Mouse (Mus musculus): ENCODE data around the gene Suclg1. TPM values are rescaled to one million over a fixed set of nuclear protein-coding genes. Genes with fewer than 3 reads are reported as not detected.

Suclg1 gene
- polyA plus RNA-seq, 1 experiment from 2014 or later: 154 TPM

GRCm38 (mm10) chr6:73251336-73251735 lies 3.2 kb downstream of the Suclg1 start:
- no peak overlapping the region for H3K27ac ChIP-seq
- peaks cover 1% of the 10 kb centered on the region; the same call in 1 of the 2 replicates for H3K36me3 ChIP-seq
- peaks cover 22% of the 10 kb centered on the region for H3K4me1 ChIP-seq (replicated peaks)
- no peak for ATAC-seq (ENCODE audit: insufficient number of reproducible peaks, insufficient read depth, low FRiP score, low TSS enrichment, low read depth)
- no peak overlapping the region for H3K4me3 ChIP-seq (replicated peaks)
- H3K4me2 ChIP-seq: no peak overlapping the region
- no peak overlapping the region for H3K9ac ChIP-seq (replicated peaks)
- no peaks in the 10 kb centered on the region for H3K9me3 ChIP-seq
- 94% methylated on average over 11 of the region's 11 CpGs for WGBS
- H3K27me3 ChIP-seq: no peaks in the 10 kb centered on the region

DNA sequence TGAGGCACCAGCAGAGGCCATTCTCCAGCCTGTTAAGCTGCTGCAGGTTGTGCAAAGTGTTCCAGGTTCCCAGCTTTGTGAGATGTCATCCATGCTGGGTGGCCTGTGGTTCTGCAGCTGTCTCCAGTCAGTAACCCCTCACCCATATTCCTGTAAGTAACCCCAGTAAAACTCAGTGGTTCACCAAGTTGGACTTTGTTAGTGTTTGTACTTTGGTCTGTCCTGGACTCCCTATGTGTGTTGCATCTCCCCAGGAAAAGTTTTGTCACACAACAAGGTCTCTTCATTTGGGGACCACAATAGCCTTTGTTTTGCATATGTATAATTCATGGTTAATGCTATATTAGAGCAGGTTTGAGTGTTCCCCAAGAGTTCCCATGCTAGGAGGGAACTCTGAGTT lies 4.2 kb downstream of the Suclg1 start:
- Histone ChIP-seq H3K27me3 (no peaks in the 10 kb centered on the region), H3K36me3 (peaks cover 12% of the 10 kb centered on the region), H3K4me1 (replicated peaks) (peaks cover 22% of the 10 kb centered on the region), H3K27ac (no peak overlapping the region), H3K9me3 (no peaks in the 10 kb centered on the region), H3K4me3 (replicated peaks) (no peak overlapping the region), H3K4me2 (no peak overlapping the region), H3K9ac (replicated peaks) (no peak overlapping the region)
- ATAC-seq (ENCODE audit: insufficient number of reproducible peaks, insufficient read depth, low FRiP score, low TSS enrichment, low read depth): no peak

DNA sequence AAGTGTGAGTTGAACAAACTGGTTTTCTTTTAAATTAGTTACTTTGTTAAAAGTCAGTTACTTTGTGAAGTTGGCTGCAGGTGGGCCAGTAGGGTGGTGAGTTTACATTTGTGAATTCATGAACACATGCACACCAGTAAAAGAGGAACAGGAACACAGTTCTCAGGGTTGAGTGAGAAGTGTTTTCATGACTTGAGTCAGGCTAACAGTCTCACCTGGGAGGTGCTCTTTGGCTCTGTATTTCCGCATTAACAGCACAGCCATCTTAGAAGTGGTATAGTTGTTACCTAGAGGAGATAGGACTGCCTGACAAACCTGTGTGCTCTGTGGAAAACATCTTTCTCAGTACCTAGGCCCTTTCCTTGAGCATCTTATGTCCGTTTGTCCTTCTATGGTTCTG lies 4.8 kb downstream of the Suclg1 start:
- ATAC-seq (ENCODE audit: insufficient number of reproducible peaks, insufficient read depth, low FRiP score, low TSS enrichment, low read depth): no peak
- H3K9ac ChIP-seq (replicated peaks): no peak overlapping the region

GRCm38 (mm10) chr6:73253584-73253983 lies 5.4 kb downstream of the Suclg1 start:
- Histone ChIP-seq H3K4me3 (replicated peaks) (no peak overlapping the region), H3K4me1 (replicated peaks) (peaks cover 22% of the 10 kb centered on the region), H3K4me2 (no peak overlapping the region), H3K27me3 (no peaks in the 10 kb centered on the region), H3K9me3 (no peaks in the 10 kb centered on the region), H3K9ac (replicated peaks) (no peak overlapping the region), H3K27ac (no peak overlapping the region), H3K36me3 (peaks cover 22% of the 10 kb centered on the region)
- ATAC-seq (ENCODE audit: insufficient number of reproducible peaks, insufficient read depth, low FRiP score, low TSS enrichment, low read depth): no peak
- WGBS: 85% methylated on average over 4 of the region's 4 CpGs

More for the DNA sequence above, 4.8 kb downstream of the Suclg1 start:
- Histone ChIP-seq H3K27ac (no peak overlapping the region), H3K4me1 (replicated peaks) (peaks cover 22% of the 10 kb centered on the region), H3K4me2 (no peak overlapping the region), H3K9me3 (no peaks in the 10 kb centered on the region), H3K36me3 (peaks cover 16% of the 10 kb centered on the region), H3K4me3 (replicated peaks) (no peak overlapping the region), H3K27me3 (no peaks in the 10 kb centered on the region)
- WGBS: 92% methylated on average over 2 of the region's 2 CpGs

DNA sequence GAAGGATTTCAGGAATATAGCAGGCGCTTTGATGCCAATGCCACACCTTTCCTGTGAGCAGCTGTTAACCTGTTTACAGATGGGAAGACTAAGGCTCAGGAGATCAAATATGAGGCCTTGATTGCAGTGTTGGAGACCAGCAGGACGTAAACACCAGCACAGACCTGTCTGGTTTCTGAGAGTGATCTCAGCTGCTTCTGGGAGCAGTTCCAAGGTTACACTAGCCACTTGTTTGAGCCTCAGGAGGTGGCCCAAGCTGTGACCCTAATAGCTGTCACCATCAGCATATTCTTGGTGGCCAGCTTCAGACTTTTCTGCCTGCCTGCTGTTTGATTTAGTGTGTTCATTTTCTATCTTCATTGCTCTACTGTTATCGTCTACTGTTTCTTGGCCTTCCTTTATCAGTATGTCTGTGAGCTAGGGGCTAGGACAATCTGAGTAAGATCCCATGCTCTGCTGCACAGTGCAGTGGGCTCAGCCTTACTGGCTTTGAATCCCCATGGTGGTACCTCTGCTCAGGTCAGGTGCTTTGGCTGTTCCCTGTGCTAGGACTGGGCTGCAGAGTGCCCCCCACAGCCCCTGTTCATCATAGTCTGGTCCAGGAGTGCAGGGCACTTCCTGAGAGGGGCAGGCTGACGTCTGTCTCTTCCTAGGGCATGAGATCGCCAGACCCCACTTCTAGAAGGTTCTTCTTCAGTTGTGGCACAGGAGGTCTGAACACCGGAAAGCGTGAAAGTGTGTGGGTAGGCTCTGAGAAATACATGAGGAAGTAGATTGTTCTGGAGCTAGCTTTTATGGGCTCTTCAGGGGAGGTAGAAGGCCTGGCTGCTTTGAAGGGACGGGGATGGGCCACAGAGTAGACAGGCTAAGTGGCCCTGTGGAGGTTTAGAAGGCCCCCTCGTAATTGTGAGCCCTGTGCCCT lies 6.4 kb downstream of the Suclg1 start:
- Histone ChIP-seq H3K4me1 (replicated peaks) (peaks cover 17% of the 10 kb centered on the region), H3K36me3 (peaks cover 31% of the 10 kb centered on the region), H3K27me3 (no peaks in the 10 kb centered on the region), H3K27ac (no peak overlapping the region), H3K9me3 (no peaks in the 10 kb centered on the region), H3K4me2 (no peak overlapping the region), H3K4me3 (replicated peaks) (no peak overlapping the region), H3K9ac (replicated peaks) (no peak overlapping the region)
- 63% methylated on average over 9 of the region's 9 CpGs for WGBS
- no peak for ATAC-seq (ENCODE audit: insufficient number of reproducible peaks, insufficient read depth, low FRiP score, low TSS enrichment, low read depth)

GRCm38 (mm10) chr6:73257068-73257467 lies 8.9 kb downstream of the Suclg1 start:
- Histone ChIP-seq H3K27ac (no peak overlapping the region), H3K36me3 (peaks cover 54% of the 10 kb centered on the region), H3K27me3 (no peaks in the 10 kb centered on the region), H3K4me2 (no peak overlapping the region), H3K4me1 (replicated peaks) (peaks cover 10% of the 10 kb centered on the region; the same call in 1 of the 2 replicates), H3K9ac (replicated peaks) (no peak overlapping the region), H3K9me3 (no peaks in the 10 kb centered on the region), H3K4me3 (replicated peaks) (no peak overlapping the region)
- no peak for ATAC-seq (ENCODE audit: insufficient number of reproducible peaks, insufficient read depth, low FRiP score, low TSS enrichment, low read depth)
- WGBS: 95% methylated on average over 7 of the region's 7 CpGs

DNA sequence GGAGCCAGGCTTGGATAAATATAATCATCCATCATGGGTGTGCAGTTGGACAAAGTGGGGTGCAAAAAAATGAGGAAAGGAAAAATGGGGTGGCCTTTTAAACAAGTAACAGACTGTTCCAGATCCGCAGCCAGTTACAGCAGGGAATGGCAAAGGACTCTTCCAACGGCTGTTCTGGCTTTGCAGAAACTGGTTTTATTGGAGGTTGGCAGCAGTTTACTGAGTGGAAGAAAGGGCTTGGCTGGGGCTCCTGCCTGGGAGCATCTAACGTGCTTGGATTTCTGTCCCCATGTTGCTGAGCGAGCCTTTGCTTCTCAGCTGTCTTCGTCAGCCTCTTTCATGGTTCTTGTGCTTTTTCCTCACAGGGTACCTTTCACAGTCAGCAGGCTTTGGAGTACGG lies 11.9 kb downstream of the Suclg1 start:
- Histone ChIP-seq H3K4me3 (replicated peaks) (no peak overlapping the region), H3K9ac (replicated peaks) (no peak overlapping the region), H3K36me3 (peaks cover 82% of the 10 kb centered on the region)

DNA sequence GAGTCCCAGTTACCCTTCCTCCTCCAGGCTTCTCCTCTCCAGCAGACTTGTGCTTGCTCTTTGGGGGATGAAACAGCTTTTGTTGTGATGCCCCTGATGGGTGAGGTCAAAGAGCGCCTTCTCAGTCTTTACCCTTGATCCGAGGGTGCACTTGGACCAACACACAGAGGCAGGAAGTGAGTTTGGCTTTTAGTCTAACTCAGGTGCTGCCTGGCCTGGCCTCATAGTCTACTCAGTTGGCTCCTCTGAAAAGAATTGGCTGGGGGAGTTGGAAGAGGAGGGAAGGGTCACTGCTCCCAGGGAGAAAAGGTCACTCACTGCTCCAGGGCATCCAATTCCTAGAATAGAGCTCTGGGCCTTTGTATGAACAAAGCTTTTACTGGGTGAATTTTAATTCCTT lies 16.6 kb downstream of the Suclg1 start:
- no peak overlapping the region for H3K4me2 ChIP-seq
- H3K36me3 ChIP-seq: peaks cover 86% of the 10 kb centered on the region
- no peak overlapping the region for H3K4me3 ChIP-seq (replicated peaks)
- H3K9me3 ChIP-seq: no peaks in the 10 kb centered on the region
- no peak overlapping the region for H3K9ac ChIP-seq (replicated peaks)
- H3K27ac ChIP-seq: no peak overlapping the region
- ATAC-seq (ENCODE audit: insufficient number of reproducible peaks, insufficient read depth, low FRiP score, low TSS enrichment, low read depth): no peak
- H3K27me3 ChIP-seq: no peaks in the 10 kb centered on the region
- 75% methylated on average over 2 of the region's 2 CpGs for WGBS
- H3K4me1 ChIP-seq (replicated peaks): no peaks in the 10 kb centered on the region

More for the DNA sequence above, 11.9 kb downstream of the Suclg1 start:
- Histone ChIP-seq H3K4me1 (replicated peaks) (no peaks in the 10 kb centered on the region), H3K27ac (no peak overlapping the region), H3K9me3 (no peaks in the 10 kb centered on the region), H3K27me3 (no peaks in the 10 kb centered on the region), H3K4me2 (no peak overlapping the region)
- no peak for ATAC-seq (ENCODE audit: insufficient number of reproducible peaks, insufficient read depth, low FRiP score, low TSS enrichment, low read depth)
- WGBS: 82% methylated on average over 6 of the region's 6 CpGs

DNA sequence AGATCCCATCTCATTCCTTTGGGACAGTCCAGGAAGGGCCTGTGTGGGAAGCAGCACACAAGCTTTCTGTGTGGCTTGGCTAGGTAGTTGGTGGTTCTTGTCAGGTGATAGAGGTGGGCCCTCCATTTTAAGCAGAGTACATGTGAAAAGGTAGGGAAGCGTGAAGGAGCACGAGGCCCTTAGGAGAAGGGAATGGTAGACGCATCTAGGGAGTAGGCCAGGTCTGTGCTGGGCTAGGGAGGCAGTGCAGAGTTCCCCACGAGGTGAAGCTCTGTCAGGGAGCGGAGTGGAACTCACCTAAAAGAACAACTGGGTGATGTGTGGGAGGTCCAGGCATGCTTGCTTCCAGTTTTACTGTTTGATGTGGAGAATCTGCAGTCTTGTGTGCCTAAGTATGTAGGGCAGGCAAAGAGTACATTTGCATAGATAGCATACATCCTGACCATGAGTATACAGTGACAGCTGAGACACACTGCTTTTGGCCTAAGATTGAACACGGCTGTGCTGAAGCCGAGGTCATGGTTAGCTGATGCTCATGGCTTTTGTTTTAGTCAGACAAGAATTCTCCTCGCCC lies 19.6 kb downstream of the Suclg1 start:
- Histone ChIP-seq H3K36me3 (peaks cover 90% of the 10 kb centered on the region), H3K27me3 (no peaks in the 10 kb centered on the region), H3K9ac (replicated peaks) (no peak overlapping the region), H3K9me3 (no peaks in the 10 kb centered on the region), H3K4me1 (replicated peaks) (no peaks in the 10 kb centered on the region), H3K27ac (no peak overlapping the region), H3K4me2 (no peak overlapping the region), H3K4me3 (replicated peaks) (no peak overlapping the region)
- no peak for ATAC-seq (ENCODE audit: insufficient number of reproducible peaks, insufficient read depth, low FRiP score, low TSS enrichment, low read depth)
- 92% methylated on average over 8 of the region's 8 CpGs for WGBS

DNA sequence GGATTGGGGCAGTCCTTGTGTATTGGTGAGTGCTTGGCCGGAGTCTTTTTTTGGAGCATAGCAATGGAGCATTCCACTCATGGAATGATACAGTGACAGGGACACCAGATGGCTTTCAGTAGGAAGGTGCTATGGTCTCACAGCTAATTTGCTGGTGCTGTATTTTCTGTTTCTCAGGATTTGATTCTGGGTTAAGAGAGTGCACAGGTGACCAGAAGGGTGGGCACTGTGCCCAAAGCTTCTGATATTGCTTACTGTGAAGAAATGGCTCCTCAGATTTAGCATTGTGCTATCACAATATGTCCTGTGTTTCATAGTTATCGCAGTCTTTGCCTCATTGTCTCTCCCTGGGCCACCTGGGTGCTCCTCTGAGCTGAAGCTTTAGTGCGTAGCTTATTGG lies 21.2 kb downstream of the Suclg1 start:
- H3K36me3 ChIP-seq: peaks cover 87% of the 10 kb centered on the region
- H3K27me3 ChIP-seq: no peaks in the 10 kb centered on the region
- no peak overlapping the region for H3K27ac ChIP-seq
- H3K9me3 ChIP-seq: no peaks in the 10 kb centered on the region
- 93% methylated on average over 3 of the region's 3 CpGs for WGBS
- H3K9ac ChIP-seq (replicated peaks): no peak overlapping the region
- no peak for ATAC-seq (ENCODE audit: insufficient number of reproducible peaks, insufficient read depth, low FRiP score, low TSS enrichment, low read depth)
- no peak overlapping the region for H3K4me2 ChIP-seq
- H3K4me3 ChIP-seq (replicated peaks): no peak overlapping the region
- H3K4me1 ChIP-seq (replicated peaks): no peaks in the 10 kb centered on the region

GRCm38 (mm10) chr6:73271546-73272091 lies 23.4 kb downstream of the Suclg1 start:
- H3K9me3 ChIP-seq: no peaks in the 10 kb centered on the region
- no peak overlapping the region for H3K4me2 ChIP-seq
- no peaks in the 10 kb centered on the region for H3K27me3 ChIP-seq
- H3K27ac ChIP-seq: no peak overlapping the region
- H3K4me3 ChIP-seq (replicated peaks): no peak overlapping the region
- no peak for ATAC-seq (ENCODE audit: insufficient number of reproducible peaks, insufficient read depth, low FRiP score, low TSS enrichment, low read depth)
- H3K36me3 ChIP-seq: peaks cover 89% of the 10 kb centered on the region
- H3K4me1 ChIP-seq (replicated peaks): no peaks in the 10 kb centered on the region
- 95% methylated on average over 3 of the region's 3 CpGs for WGBS
- H3K9ac ChIP-seq (replicated peaks): no peak overlapping the region

Data from limb, embryonic 12.5 days (tissue).